Mouse (Mus musculus) embryonic facial prominence, embryonic 11.5 days (tissue): ENCODE results near the gene D630045J12Rik. TPM values are rescaled to one million over a fixed set of nuclear protein-coding genes. Genes with fewer than 3 reads are reported as not detected.

Experiments used
- ATAC-seq: fragments of 200-750 bp; cut with Nextera tagmentation; replicated peaks from 2 replicates; pipeline ENCODE4 v1.8.0; 2017; ENCODE audit warnings: low read depth; ENCODE audit not compliant: insufficient number of reproducible peaks, low FRiP score, low TSS enrichment
- DNase-seq: peaks from one replicate; pipeline ENCODE4 v3.0.0-alpha.2; 2015; ENCODE audit warnings: low spot score
- H3K27ac ChIP-seq: fragments of 300-500 bp; sonication (generic); replicated peaks from 2 replicates; pipeline ENCODE4 v1.5.1; 2014; ENCODE audit warnings: mild to moderate bottlenecking, low read depth, low read length, control low read depth
- H3K27me3 ChIP-seq: fragments of 300-500 bp; sonication (generic); 2 replicates; pipeline ENCODE4 v1.6.1; 2014; ENCODE audit warnings: mild to moderate bottlenecking, low read length, moderate library complexity, mixed read lengths; ENCODE audit not compliant: control insufficient read depth, insufficient read depth
- H3K36me3 ChIP-seq: fragments of 300-500 bp; sonication (generic); replicated peaks from 2 replicates; pipeline ENCODE4 v1.6.1; 2014; ENCODE audit warnings: low read depth, mild to moderate bottlenecking, low read length, moderate library complexity, mixed read lengths; ENCODE audit not compliant: control insufficient read depth, insufficient read depth
- H3K4me1 ChIP-seq: fragments of 300-500 bp; sonication (generic); 2 replicates; pipeline ENCODE4 v1.6.1; 2014; ENCODE audit warnings: low read length, mixed read lengths; ENCODE audit not compliant: control insufficient read depth, insufficient read depth
- H3K4me2 ChIP-seq: fragments of 300-500 bp; sonication (generic); 2 replicates; pipeline ENCODE4 v1.6.1; 2014; ENCODE audit warnings: low read depth, mild to moderate bottlenecking, control low read depth, low read length, moderate library complexity
- H3K4me3 ChIP-seq: fragments of 300-500 bp; sonication (generic); 2 replicates; pipeline ENCODE4 v1.5.1; 2014; ENCODE audit warnings: low read depth, low read length, control low read depth
- H3K9ac ChIP-seq: fragments of 300-500 bp; sonication (generic); replicated peaks from 2 replicates; pipeline ENCODE4 v1.6.1; 2014; ENCODE audit warnings: mild to moderate bottlenecking, control low read depth, low read length
- H3K9me3 ChIP-seq: fragments of 300-500 bp; sonication (generic); replicated peaks from 2 replicates; pipeline ENCODE4 v1.6.1; 2016; ENCODE audit warnings: mild to moderate bottlenecking, low read length, inconsistent platforms, mixed read lengths; ENCODE audit not compliant: control insufficient read depth
- WGBS: fragments of 180-500 bp; shearing (Covaris S2); extraction: QIAGEN DNeasy Blood & Tissue Kit; methylation state at CpG from one replicate; pipeline ENCODE4 v1.1.7; 2014; 5-methylcytosine and 5-hydroxymethylcytosine counted together
- polyA plus RNA-seq: library from polyadenylated mRNA; unstranded; fragments of >200 nt; fragmentation: Nextera tagmentation; extraction: Ambion mirVana; gene quantifications from 2 replicates; pipeline ENCODE4 v1.2.1, GENCODE M21; 2014

D630045J12Rik gene
- polyA plus RNA-seq, 1 experiment from 2014 or later: 8.8 TPM

GRCm38 (mm10) chr6:38139086-38139485, 114.7 kb downstream of the D630045J12Rik start:
- H3K4me2 ChIP-seq: no peak overlapping the region
- no peaks in the 10 kb centered on the region for H3K9me3 ChIP-seq
- ATAC-seq (no peak), DNase-seq (no peak)
- peaks cover 3% of the 10 kb centered on the region; the same call in 1 of the 2 replicates for H3K36me3 ChIP-seq
- H3K27me3 ChIP-seq: no peaks in the 10 kb centered on the region
- no peaks in the 10 kb centered on the region for H3K4me1 ChIP-seq
- WGBS: 94% methylated on average over 3 of the region's 3 CpGs
- no peak overlapping the region for H3K4me3 ChIP-seq
- no peak overlapping the region for H3K9ac ChIP-seq
- no peak overlapping the region for H3K27ac ChIP-seq

DNA sequence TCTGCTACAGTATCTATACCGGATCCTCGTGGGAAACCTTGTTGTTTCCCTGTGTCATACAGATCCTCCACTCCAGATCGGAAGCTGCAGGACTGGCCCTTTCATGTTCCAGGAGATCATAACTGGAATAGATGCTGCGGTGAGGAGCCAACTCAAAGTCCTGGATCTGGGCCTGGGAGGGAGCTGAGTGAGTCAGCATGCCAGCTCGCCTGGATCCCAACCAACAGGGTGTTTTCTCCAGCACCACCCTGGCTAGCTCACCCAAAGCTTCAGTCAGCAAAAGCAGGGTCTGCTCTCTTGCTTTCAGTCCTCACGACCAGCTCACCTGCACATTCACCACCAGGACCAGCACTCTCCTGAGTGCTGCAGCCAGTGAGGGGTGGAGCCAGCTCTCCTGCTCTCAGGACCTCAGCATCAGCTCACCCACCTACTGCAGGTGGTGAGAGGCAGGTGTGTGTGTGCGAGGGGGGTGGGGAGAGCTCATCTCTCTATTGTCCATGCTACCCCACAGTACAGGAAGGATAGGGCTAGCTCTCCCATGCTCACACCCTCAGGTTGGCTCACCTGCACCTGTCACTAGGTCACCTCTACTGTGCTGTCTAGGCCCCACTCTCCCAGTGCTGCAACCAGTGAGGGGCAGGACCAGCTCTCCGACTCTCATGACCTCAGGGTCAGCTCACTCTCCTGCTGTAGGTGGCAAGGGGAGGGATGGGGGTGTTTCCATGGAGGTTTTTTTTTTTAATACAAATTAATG, 118.8 kb downstream of the D630045J12Rik start:
- Histone ChIP-seq H3K27me3 (no peaks in the 10 kb centered on the region), H3K27ac (no peak overlapping the region), H3K36me3 (no peaks in the 10 kb centered on the region; the same call in 1 of the 2 replicates), H3K4me1 (no peaks in the 10 kb centered on the region), H3K9ac (no peak overlapping the region), H3K4me2 (no peak overlapping the region), H3K9me3 (no peaks in the 10 kb centered on the region), H3K4me3 (no peak overlapping the region)
- ATAC-seq: no peak
- whole genome bisulfite sequencing: 84% methylated on average over 8 of the region's 8 CpGs
- no peak for DNase-seq

GRCm38 (mm10) chr6:38131801-38132231, 122.0 kb downstream of the D630045J12Rik start:
- 82% methylated on average over 4 of the region's 4 CpGs for WGBS
- H3K4me2 ChIP-seq: no peak overlapping the region
- H3K27ac ChIP-seq: no peak overlapping the region
- no peak overlapping the region for H3K9ac ChIP-seq
- H3K36me3 ChIP-seq: no peaks in the 10 kb centered on the region; the same call in 1 of the 2 replicates
- H3K9me3 ChIP-seq: no peaks in the 10 kb centered on the region
- no peak overlapping the region for H3K4me3 ChIP-seq
- DNase-seq: no peak
- no peak for ATAC-seq
- H3K4me1 ChIP-seq: no peaks in the 10 kb centered on the region
- no peaks in the 10 kb centered on the region for H3K27me3 ChIP-seq

GRCm38 (mm10) chr6:38129883-38130282, 123.9 kb downstream of the D630045J12Rik start:
- Histone ChIP-seq H3K27ac (no peak overlapping the region), H3K27me3 (no peaks in the 10 kb centered on the region), H3K9ac (no peak overlapping the region), H3K36me3 (no peaks in the 10 kb centered on the region; the same call in 1 of the 2 replicates), H3K4me1 (no peaks in the 10 kb centered on the region), H3K9me3 (no peaks in the 10 kb centered on the region), H3K4me3 (no peak overlapping the region), H3K4me2 (no peak overlapping the region)
- DNase-seq: no peak
- ATAC-seq: no peak
- 99% methylated on average over 5 of the region's 5 CpGs for WGBS

GRCm38 (mm10) chr6:38128115-38128514, 125.7 kb downstream of the D630045J12Rik start:
- no peaks in the 10 kb centered on the region for H3K4me1 ChIP-seq
- no peaks in the 10 kb centered on the region for H3K9me3 ChIP-seq
- 92% methylated on average over 14 of the region's 14 CpGs for WGBS
- DNase-seq (no peak), ATAC-seq (no peak)
- H3K9ac ChIP-seq: no peak overlapping the region
- no peak overlapping the region for H3K4me3 ChIP-seq
- no peak overlapping the region for H3K27ac ChIP-seq
- H3K4me2 ChIP-seq: no peak overlapping the region
- no peaks in the 10 kb centered on the region; the same call in 1 of the 2 replicates for H3K36me3 ChIP-seq
- H3K27me3 ChIP-seq: no peaks in the 10 kb centered on the region

DNA sequence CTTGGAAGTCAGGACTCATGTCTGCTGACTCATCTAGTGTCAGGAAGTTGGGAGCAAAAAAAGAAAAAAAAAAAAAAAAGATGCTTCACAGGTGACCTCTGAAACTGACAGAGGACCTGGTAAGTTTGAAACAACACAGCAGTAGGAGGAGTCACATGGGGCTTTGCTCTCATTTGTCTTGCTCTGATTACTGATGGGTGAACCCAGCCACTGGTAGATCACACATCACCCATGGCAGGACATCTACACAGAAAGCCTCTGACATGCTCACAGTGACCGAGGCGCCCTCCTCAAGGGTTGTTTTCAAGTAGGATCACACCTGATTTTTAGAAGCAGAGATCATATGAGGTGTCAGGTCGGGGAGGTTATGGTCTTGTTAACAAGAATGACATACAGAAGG, 128.3 kb downstream of the D630045J12Rik start:
- Histone ChIP-seq H3K4me1 (no peaks in the 10 kb centered on the region), H3K27me3 (no peaks in the 10 kb centered on the region), H3K4me3 (no peak overlapping the region), H3K36me3 (no peaks in the 10 kb centered on the region; the same call in 1 of the 2 replicates), H3K9me3 (no peaks in the 10 kb centered on the region), H3K27ac (no peak overlapping the region), H3K9ac (no peak overlapping the region), H3K4me2 (no peak overlapping the region)
- no peak for DNase-seq
- ATAC-seq: no peak
- WGBS: 95% methylated on average over 3 of the region's 3 CpGs

- H3K27me3 ChIP-seq: no peaks in the 10 kb centered on the region
- DNase-seq (no peak), ATAC-seq (no peak)
- WGBS: 93% methylated on average over 5 of the region's 5 CpGs
- no peak overlapping the region for H3K27ac ChIP-seq
- H3K9me3 ChIP-seq: no peaks in the 10 kb centered on the region
- no peak overlapping the region for H3K4me2 ChIP-seq
- H3K36me3 ChIP-seq: no peaks in the 10 kb centered on the region; the same call in 1 of the 2 replicates
- no peaks in the 10 kb centered on the region for H3K4me1 ChIP-seq
- H3K9ac ChIP-seq: no peak overlapping the region
- no peak overlapping the region for H3K4me3 ChIP-seq
Observed at GRCm38 (mm10) chr6:38124882-38125281, 128.9 kb downstream of the D630045J12Rik start.

DNA sequence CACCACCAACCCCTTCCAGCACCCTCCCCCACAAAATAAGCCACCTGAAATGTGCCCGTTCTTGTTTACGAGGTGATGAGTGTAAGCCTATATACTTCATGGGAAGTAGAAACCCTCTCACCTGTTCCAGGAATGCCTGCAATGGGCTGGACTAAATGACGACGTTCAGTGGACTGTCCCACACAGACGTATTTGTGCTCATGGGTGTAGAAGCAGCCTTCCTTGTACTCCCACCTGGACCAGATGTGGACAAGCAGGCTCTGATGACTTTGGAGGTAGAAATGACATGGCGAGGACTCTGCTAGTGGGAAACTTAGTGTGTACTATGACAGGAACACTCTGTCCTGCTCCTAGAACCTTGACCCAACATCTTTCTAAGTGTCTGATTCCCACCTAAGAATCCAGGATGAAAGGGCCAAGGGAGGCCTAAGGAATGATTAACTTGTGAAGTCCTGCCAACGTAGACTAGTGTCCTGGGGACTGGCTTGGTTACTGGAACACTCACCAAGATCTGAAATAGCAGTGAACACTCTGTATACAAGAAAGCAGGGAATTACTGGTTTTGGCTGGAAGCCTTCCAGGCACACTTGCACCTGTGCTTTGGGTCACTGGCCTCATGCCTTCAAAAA, 129.5 kb downstream of the D630045J12Rik start, which contains the start of gene Atp6v0a4:
Atp6v0a4 (minus strand) TSS at position 380 of the 629 bp plus-strand sequence.
- H3K36me3 ChIP-seq: no peaks in the 10 kb centered on the region; the same call in 1 of the 2 replicates
- H3K27me3 ChIP-seq: no peaks in the 10 kb centered on the region
- no peaks in the 10 kb centered on the region for H3K9me3 ChIP-seq
- no peak within 1 kb of the TSS for H3K4me3 ChIP-seq
- no peak within 1 kb of the TSS for H3K9ac ChIP-seq
- 88% methylated on average over 7 of the region's 7 CpGs for WGBS
- no peaks in the 10 kb centered on the region for H3K4me1 ChIP-seq
- no peak within 1 kb of the TSS for H3K27ac ChIP-seq
- ATAC-seq (no peak), DNase-seq (no peak)
- no peak within 1 kb of the TSS for H3K4me2 ChIP-seq
